Mouse (Mus musculus) testis, adult 2 months (tissue): Measurements from ENCODE around the gene Lama1. TPM values are rescaled to one million over a fixed set of nuclear protein-coding genes. Genes with fewer than 3 reads are reported as not detected.
"Not testable (repeated sequence)": the region's sequence is repeated elsewhere in the genome, so short reads cannot be mapped to it uniquely, and the experiment has no call there.

Experiments
- H3K27ac ChIP-seq: fragments of 200-500 bp; 2 replicates; pipeline ENCODE4 v1.5.1; 2012; ENCODE audit warnings: low read depth, low read length; ENCODE audit not compliant: control insufficient read depth, insufficient read depth
- H3K27me3 ChIP-seq: fragments of 200-500 bp; 2 replicates; pipeline ENCODE4 v1.6.1; 2012; ENCODE audit warnings: mild to moderate bottlenecking, low read length, moderate library complexity; ENCODE audit not compliant: control insufficient read depth, insufficient read depth
- H3K36me3 ChIP-seq: fragments of 200-500 bp; 2 replicates; pipeline ENCODE4 v1.6.1; 2012; ENCODE audit warnings: mild to moderate bottlenecking, low read length; ENCODE audit not compliant: control insufficient read depth, insufficient read depth
- H3K4me1 ChIP-seq: fragments of 200-500 bp; 2 replicates; pipeline ENCODE4 v1.6.1; 2012; ENCODE audit warnings: low read length; ENCODE audit not compliant: control insufficient read depth, insufficient read depth
- H3K4me3 ChIP-seq: fragments of 200-500 bp; 2 replicates; pipeline ENCODE4 v1.5.1; 2012; ENCODE audit warnings: low read depth, mild to moderate bottlenecking, low read length, moderate library complexity, mixed read lengths; ENCODE audit not compliant: control insufficient read depth
- CTCF ChIP-seq: fragments of 200-500 bp; IDR thresholded peaks from 2 replicates; pipeline ENCODE4 v1.5.1; 2012; ENCODE audit warnings: low read depth, mild to moderate bottlenecking, inconsistent platforms, low read length, moderate library complexity; ENCODE audit not compliant: control insufficient read depth, insufficient read depth, insufficient replicate concordance
- POLR2A ChIP-seq: fragments of 200-500 bp; IDR thresholded peaks from 2 replicates; pipeline ENCODE4 v1.6.1; 2012; ENCODE audit warnings: low read depth, mild to moderate bottlenecking, inconsistent platforms, low read length, moderate library complexity; ENCODE audit not compliant: control insufficient read depth
- polyA plus RNA-seq: library from polyadenylated mRNA; depleted of rRNA; stranded (reverse); fragments of >200 nt; gene quantifications from 2 replicates; pipeline ENCODE4 v1.2.3, GENCODE M21; 2012

Gene Lama1
- polyA plus RNA-seq, 1 experiment: 6.1 TPM

- Histone ChIP-seq H3K4me1 (peaks cover 4% of the 10 kb centered on the region), H3K4me3 (no peak overlapping the region), H3K36me3 (no peaks in the 10 kb centered on the region), H3K27me3 (no peaks in the 10 kb centered on the region), H3K27ac (peak overlapping the region; percentile 32; the same call in 1 of the 2 replicates)
- TF ChIP-seq CTCF: no peak
- no peak for TF ChIP-seq POLR2A
Measured at GRCm38 (mm10) chr17:67731096-67731495, 34.0 kb downstream of the Lama1 start.

GRCm38 (mm10) chr17:67731964-67732363 lies 34.9 kb downstream of the Lama1 start:
- peaks cover 4% of the 10 kb centered on the region for H3K4me1 ChIP-seq
- TF ChIP-seq CTCF (no peak), POLR2A (no peak)
- H3K4me3 ChIP-seq: no peak overlapping the region
- peak overlapping the region; percentile 18 for H3K27ac ChIP-seq
- no peaks in the 10 kb centered on the region for H3K27me3 ChIP-seq
- H3K36me3 ChIP-seq: no peaks in the 10 kb centered on the region

GRCm38 (mm10) chr17:67733516-67733915 lies 36.5 kb downstream of the Lama1 start:
- TF ChIP-seq POLR2A (no peak), CTCF (no peak)
- no peaks in the 10 kb centered on the region for H3K36me3 ChIP-seq
- H3K27ac ChIP-seq: peak overlapping the region; percentile 71
- peaks cover 4% of the 10 kb centered on the region for H3K4me1 ChIP-seq
- H3K27me3 ChIP-seq: no peaks in the 10 kb centered on the region
- H3K4me3 ChIP-seq: no peak overlapping the region

GRCm38 (mm10) chr17:67735722-67736121 lies 38.7 kb downstream of the Lama1 start:
- peaks cover 4% of the 10 kb centered on the region for H3K4me1 ChIP-seq
- H3K4me3 ChIP-seq: no peak overlapping the region
- no peaks in the 10 kb centered on the region for H3K36me3 ChIP-seq
- H3K27ac ChIP-seq: no peak overlapping the region
- H3K27me3 ChIP-seq: no peaks in the 10 kb centered on the region
- TF ChIP-seq POLR2A (no peak), CTCF (no peak)

- H3K4me3 ChIP-seq, H3K27ac ChIP-seq: not testable (repeated sequence)
Measured at GRCm38 (mm10) chr17:67741229-67741628, 44.2 kb downstream of the Lama1 start.

GRCm38 (mm10) chr17:67764167-67764871 lies 67.3 kb downstream of the Lama1 start:
- Histone ChIP-seq H3K27ac (no peak overlapping the region), H3K4me1 (no peaks in the 10 kb centered on the region), H3K4me3 (no peak overlapping the region), H3K36me3 (no peaks in the 10 kb centered on the region), H3K27me3 (no peaks in the 10 kb centered on the region)
- TF ChIP-seq POLR2A: no peak
- TF ChIP-seq CTCF: no peak

More at GRCm38 (mm10) chr17:67741229-67741628, 44.2 kb downstream of the Lama1 start:
- H3K4me1 ChIP-seq, H3K27me3 ChIP-seq, H3K36me3 ChIP-seq: not testable (repeated sequence)

- TF ChIP-seq POLR2A (no peak), CTCF (no peak)
- Histone ChIP-seq H3K27me3 (no peaks in the 10 kb centered on the region), H3K36me3 (no peaks in the 10 kb centered on the region), H3K4me3 (no peak overlapping the region), H3K27ac (no peak overlapping the region), H3K4me1 (no peaks in the 10 kb centered on the region)
Measured at GRCm38 (mm10) chr17:67773608-67774007, 76.5 kb downstream of the Lama1 start.

- H3K4me3 ChIP-seq: no peak overlapping the region
- H3K27me3 ChIP-seq: no peaks in the 10 kb centered on the region
- H3K4me1 ChIP-seq: no peaks in the 10 kb centered on the region
- TF ChIP-seq POLR2A (no peak), CTCF (no peak)
- no peaks in the 10 kb centered on the region for H3K36me3 ChIP-seq
- no peak overlapping the region for H3K27ac ChIP-seq
Measured at GRCm38 (mm10) chr17:67776764-67777163, 79.7 kb downstream of the Lama1 start.
